Mouse (Mus musculus): ENCODE results near the gene Kpna1. TPM values are rescaled to one million over a fixed set of nuclear protein-coding genes. Genes with fewer than 3 reads are reported as not detected.

The Kpna1 gene
- polyA plus RNA-seq, 1 experiment from 2014 or later: 33.0 TPM

- H3K27ac ChIP-seq: peak overlapping the region; percentile 99
- WGBS: 20% methylated on average over 8 of the region's 8 CpGs
- no peaks in the 10 kb centered on the region for H3K27me3 ChIP-seq
- H3K4me1 ChIP-seq: peaks cover 25% of the 10 kb centered on the region
- no peaks in the 10 kb centered on the region for H3K36me3 ChIP-seq
- H3K9me3 ChIP-seq: no peaks in the 10 kb centered on the region
- peak overlapping the region; percentile 91 for H3K4me3 ChIP-seq
- no peak for ATAC-seq (ENCODE audit: borderline replicate concordance, extremely low read depth, low FRiP score, low TSS enrichment)
- H3K4me2 ChIP-seq: peak overlapping the region; percentile 68
- peak overlapping the region; percentile 89 for H3K9ac ChIP-seq
Observed at GRCm38 (mm10) chr16:36072410-36073011, 94.0 kb downstream of the Kpna1 start.

GRCm38 (mm10) chr16:36074772-36075171, 96.2 kb downstream of the Kpna1 start:
- H3K4me1 ChIP-seq: peaks cover 10% of the 10 kb centered on the region
- no peak overlapping the region for H3K27ac ChIP-seq
- no peaks in the 10 kb centered on the region for H3K36me3 ChIP-seq
- H3K9ac ChIP-seq: no peak overlapping the region
- no peak overlapping the region for H3K4me3 ChIP-seq
- no peak for ATAC-seq (ENCODE audit: borderline replicate concordance, extremely low read depth, low FRiP score, low TSS enrichment)
- H3K9me3 ChIP-seq: no peaks in the 10 kb centered on the region
- H3K27me3 ChIP-seq: no peaks in the 10 kb centered on the region
- H3K4me2 ChIP-seq: no peak overlapping the region
- WGBS: 90% methylated on average over 3 of the region's 3 CpGs

- Histone ChIP-seq H3K4me3 (no peak overlapping the region), H3K9me3 (no peaks in the 10 kb centered on the region), H3K4me1 (no peaks in the 10 kb centered on the region), H3K27me3 (no peaks in the 10 kb centered on the region), H3K27ac (no peak overlapping the region), H3K36me3 (0 out of 2 replicates have a peak, but pooled peaks cover 1% of the 10 kb centered on the region), H3K9ac (no peak overlapping the region), H3K4me2 (no peak overlapping the region)
- no peak for ATAC-seq (ENCODE audit: borderline replicate concordance, extremely low read depth, low FRiP score, low TSS enrichment)
- 88% methylated on average over 3 of the region's 3 CpGs for WGBS
Observed at GRCm38 (mm10) chr16:36079916-36080315, 101.4 kb downstream of the Kpna1 start.

Other genes with a start within 250 kb of the Kpna1 start
- 13.0 and 13.7 TPM in 2 replicates for gene Dirc2, start 209.4 kb upstream of the Kpna1 start, polyA plus RNA-seq (2015; fragmentation: Nextera tagmentation; extraction: Ambion mirVana)
- gene Hspbap1, start 208.4 kb upstream of the Kpna1 start, polyA plus RNA-seq (2015; fragmentation: Nextera tagmentation; extraction: Ambion mirVana): 14.3 and 14.6 TPM in 2 replicates
- 0.81 and 1.2 TPM in 2 replicates for gene Parp14, start 107.2 kb upstream of the Kpna1 start, polyA plus RNA-seq (2015; fragmentation: Nextera tagmentation; extraction: Ambion mirVana)
- 7.9 and 8.2 TPM in 2 replicates for gene Parp9, start 40.3 kb upstream of the Kpna1 start, polyA plus RNA-seq (2015; fragmentation: Nextera tagmentation; extraction: Ambion mirVana)
- gene Dtx3l, start 39.6 kb upstream of the Kpna1 start, polyA plus RNA-seq (2015; fragmentation: Nextera tagmentation; extraction: Ambion mirVana): 5.0 and 5.8 TPM in 2 replicates
- gene Wdr5b, start 62.4 kb downstream of the Kpna1 start, polyA plus RNA-seq (2015; fragmentation: Nextera tagmentation; extraction: Ambion mirVana): 9.4 and 9.6 TPM in 2 replicates
- gene Fam162a, start 92.8 kb downstream of the Kpna1 start, polyA plus RNA-seq (2015; fragmentation: Nextera tagmentation; extraction: Ambion mirVana): 318 and 348 TPM in 2 replicates
- gene Ccdc58, start 92.9 kb downstream of the Kpna1 start, polyA plus RNA-seq (2015; fragmentation: Nextera tagmentation; extraction: Ambion mirVana): 75.3 and 78.1 TPM in 2 replicates
- 0.05 and 0.12 TPM in 2 replicates for gene Csta1, start 152.5 kb downstream of the Kpna1 start, polyA plus RNA-seq (2015; fragmentation: Nextera tagmentation; extraction: Ambion mirVana)
- 0.56 and 0.91 TPM in 2 replicates for gene Stfa2l1, start 178.1 kb downstream of the Kpna1 start, polyA plus RNA-seq (2015; fragmentation: Nextera tagmentation; extraction: Ambion mirVana)
- 1.0 and 2.4 TPM in 2 replicates for gene Gm5483, start 205.5 kb downstream of the Kpna1 start, polyA plus RNA-seq (2015; fragmentation: Nextera tagmentation; extraction: Ambion mirVana)
- gene Gm5416, start 231.7 kb downstream of the Kpna1 start, polyA plus RNA-seq (2015; fragmentation: Nextera tagmentation; extraction: Ambion mirVana): not detected in 2 replicates
- gene 2010005H15Rik, start 242.7 kb downstream of the Kpna1 start, polyA plus RNA-seq (2015; fragmentation: Nextera tagmentation; extraction: Ambion mirVana): 0.59 and 0.91 TPM in 2 replicates

All from lung, embryonic 15.5 days (tissue).